ENCODE assay signal across 9 mouse cellular contexts in genomic region chr11:98660517-98660916, GRCm38 (mm10). TPM values are rescaled to one million over a fixed set of nuclear protein-coding genes. Genes with fewer than 3 reads are reported as not detected.
DNase-seq lines count a peak whose midpoint lies in the region; ATAC-seq and TF ChIP-seq lines count a peak whose summit lies in the region.
"Had no signal": no experiment of that assay in that cellular context is flagged by ENCODE, and none has a peak within 500 bp of the region (broad histone marks: within the 10 kb centered on the region; RNA-seq: fewer than 3 reads in every experiment).

No protein-coding gene starts in this region.

- TF ChIP-seq POLR2A in cerebellum, adult 2 months (IDR thresholded peaks at IDR 0.05; ENCODE audit: borderline replicate concordance, insufficient read depth, low read length) = no peak
- no peak for TF ChIP-seq POLR2A in ES-Bruce4 (IDR thresholded peaks at IDR 0.05; ENCODE audit: insufficient read depth, low read length)

- H3K4me2 ChIP-seq in hindbrain, embryonic 13.5 days = peak overlapping the region; percentile 25; the same call in 1 of the 2 replicates
- H3K4me2 ChIP-seq in midbrain, embryonic 13.5 days (replicated peaks) = peak overlapping the region; percentile 33
- no peak overlapping the region for H3K4me2 ChIP-seq in stomach, embryonic 16.5 days (ENCODE audit: low read depth, low read length)
- H3K4me2 ChIP-seq: liver, embryonic 15.5 days had no signal

- H3K4me1 ChIP-seq in cerebellum, adult 2 months (ENCODE audit: control insufficient read depth, insufficient read depth, low read length) = no peaks in the 10 kb centered on the region
- no peaks in the 10 kb centered on the region for H3K4me1 ChIP-seq in ES-Bruce4 (ENCODE audit: control insufficient read depth, insufficient read depth, low read length)
- H3K4me1 ChIP-seq in hindbrain, embryonic 13.5 days (replicated peaks) = 0 out of 2 replicates have a peak, but pooled peaks cover 6% of the 10 kb centered on the region
- H3K4me1 ChIP-seq in midbrain, embryonic 13.5 days (replicated peaks) = no peaks in the 10 kb centered on the region
- no peaks in the 10 kb centered on the region for H3K4me1 ChIP-seq in stomach, embryonic 16.5 days (ENCODE audit: control insufficient read depth, insufficient read depth, low read length)
- H3K4me1 ChIP-seq: liver, embryonic 15.5 days had no signal

- peak in 1 of 2 experiments; percentile 49 for DNase-seq in cerebellum, adult 2 months
- no peak for DNase-seq in cerebellum, adult 11 months
- DNase-seq in embryo, embryonic 11 days = peak; percentile 72
- peak; percentile 22 to 65 for DNase-seq in layer of hippocampus, postnatal 14 days (ENCODE audit: low spot score in 2 of 2)

- no peak for ATAC-seq in hindbrain, embryonic 13.5 days (ENCODE audit: low FRiP score)
- ATAC-seq in midbrain, embryonic 13.5 days = 0 out of 2 replicates have a peak, but pooled peaks have one; percentile 43
- ATAC-seq in stomach, embryonic 16.5 days (ENCODE audit: insufficient read depth, low FRiP score) = peak; percentile 50; the same call in 1 of the 2 replicates

- TF ChIP-seq CTCF in cerebellum, adult 2 months (IDR thresholded peaks at IDR 0.05; ENCODE audit: borderline replicate concordance, insufficient read depth, low read depth, low read length) = peak; percentile 64
- TF ChIP-seq CTCF in ES-Bruce4 (IDR thresholded peaks at IDR 0.05; ENCODE audit: low read depth, low read length) = peak; percentile 32

- WGBS in cerebellum, adult 2 months = 8% methylated on average over 6 of the region's 6 CpGs
- WGBS in hindbrain, embryonic 13.5 days = 5% methylated on average over 6 of the region's 6 CpGs
- 12% methylated on average over 6 of the region's 6 CpGs for WGBS in midbrain, embryonic 13.5 days
- 10% methylated on average over 6 of the region's 6 CpGs for WGBS in stomach, embryonic 16.5 days

- H3K4me3 ChIP-seq in cerebellum, adult 2 months (replicated peaks; ENCODE audit: insufficient read depth, low read depth, low read length) = no peak overlapping the region
- H3K4me3 ChIP-seq in ES-Bruce4 (ENCODE audit: low read depth, low read length) = no peak overlapping the region
- H3K4me3 ChIP-seq in hindbrain, embryonic 13.5 days = no peak overlapping the region
- H3K4me3 ChIP-seq in midbrain, embryonic 13.5 days (replicated peaks) = no peak overlapping the region
- no peak overlapping the region for H3K4me3 ChIP-seq in stomach, embryonic 16.5 days (replicated peaks; ENCODE audit: low read length)
- H3K4me3 ChIP-seq: liver, embryonic 15.5 days had no signal

- TF ChIP-seq EP300 in ES-Bruce4 (IDR thresholded peaks at IDR 0.05; ENCODE audit: insufficient read depth, low read depth, low read length) = no peak

- no peak overlapping the region for H3K9ac ChIP-seq in ES-Bruce4 (ENCODE audit: low read depth, poor library complexity, severe bottlenecking)
- H3K9ac ChIP-seq in hindbrain, embryonic 13.5 days = no peak overlapping the region
- peak overlapping the region; percentile 8; the same call in 1 of the 2 replicates for H3K9ac ChIP-seq in midbrain, embryonic 13.5 days (replicated peaks)
- no peak overlapping the region; the same call in 1 of the 2 replicates for H3K9ac ChIP-seq in stomach, embryonic 16.5 days (ENCODE audit: low read length)
- H3K9ac ChIP-seq: liver, embryonic 15.5 days had no signal

- no peak overlapping the region for H3K27ac ChIP-seq in cerebellum, adult 2 months (ENCODE audit: insufficient read depth, low read length)
- H3K27ac ChIP-seq in ES-Bruce4 (ENCODE audit: insufficient read depth, low read length) = no peak overlapping the region
- H3K27ac ChIP-seq in hindbrain, embryonic 13.5 days = no peak overlapping the region
- no peak overlapping the region for H3K27ac ChIP-seq in midbrain, embryonic 13.5 days
- no peak overlapping the region for H3K27ac ChIP-seq in stomach, embryonic 16.5 days (ENCODE audit: low read length)
- H3K27ac ChIP-seq: liver, embryonic 15.5 days had no signal

- no peaks in the 10 kb centered on the region for H3K27me3 ChIP-seq in cerebellum, adult 2 months (ENCODE audit: control insufficient read depth, insufficient read depth, low read length)
- no peaks in the 10 kb centered on the region for H3K27me3 ChIP-seq in ES-Bruce4 (ENCODE audit: control insufficient read depth, insufficient read depth, low read length, poor library complexity, severe bottlenecking)
- H3K27me3 ChIP-seq in hindbrain, embryonic 13.5 days = 0 out of 2 replicates have a peak, but pooled peaks cover 3% of the 10 kb centered on the region
- no peaks in the 10 kb centered on the region for H3K27me3 ChIP-seq in midbrain, embryonic 13.5 days
- H3K27me3 ChIP-seq in stomach, embryonic 16.5 days (ENCODE audit: control insufficient read depth, insufficient read depth, low read length) = no peaks in the 10 kb centered on the region

- H3K36me3 ChIP-seq in ES-Bruce4 (ENCODE audit: control insufficient read depth, insufficient read depth, low read length, poor library complexity, severe bottlenecking) = no peaks in the 10 kb centered on the region
- no peaks in the 10 kb centered on the region for H3K36me3 ChIP-seq in hindbrain, embryonic 13.5 days
- no peaks in the 10 kb centered on the region for H3K36me3 ChIP-seq in midbrain, embryonic 13.5 days
- H3K36me3 ChIP-seq in stomach, embryonic 16.5 days (ENCODE audit: control insufficient read depth, insufficient read depth, low read length) = no peaks in the 10 kb centered on the region
- H3K36me3 ChIP-seq: liver, embryonic 15.5 days had no signal

- H3K9me3 ChIP-seq in ES-Bruce4 (replicated peaks; ENCODE audit: control insufficient read depth, insufficient read depth, low read length, poor library complexity, severe bottlenecking) = no peaks in the 10 kb centered on the region
- H3K9me3 ChIP-seq in hindbrain, embryonic 13.5 days = no peaks in the 10 kb centered on the region
- no peaks in the 10 kb centered on the region for H3K9me3 ChIP-seq in midbrain, embryonic 13.5 days
- no peaks in the 10 kb centered on the region for H3K9me3 ChIP-seq in stomach, embryonic 16.5 days (replicated peaks; ENCODE audit: control insufficient read depth, low read length)
- H3K9me3 ChIP-seq: liver, embryonic 15.5 days had no signal

RNA-seq across cellular contexts. Expression of gene Gsdma, which starts 3.6 kb away (rescaled TPM):
- polyA plus RNA-seq in cerebellum, adult 2 months (2012; rRNA removed) = 0.13 and 0.28 TPM in 2 replicates
- polyA plus RNA-seq in ES-Bruce4 (2011; ENCODE audit: insufficient read depth, insufficient read length, low read depth, missing spikeins) = 0.22 and 0.56 TPM in 2 replicates
- 0.05 TPM in 1 of 2 replicates, not detected in the other for polyA plus RNA-seq in hindbrain, embryonic 13.5 days (2015; fragmentation: Nextera tagmentation; extraction: Ambion mirVana)
- not detected for total RNA-seq in layer of hippocampus, postnatal 14 days (2021)
- polyA plus RNA-seq in midbrain, embryonic 13.5 days (2015; fragmentation: Nextera tagmentation; extraction: Ambion mirVana) = not detected in 2 replicates
- 3.7 and 8.3 TPM in 2 replicates for polyA plus RNA-seq in stomach, embryonic 16.5 days (2015; fragmentation: Nextera tagmentation; extraction: Ambion mirVana)
- polyA plus RNA-seq: liver, embryonic 15.5 days had no signal

RNA-seq across cellular contexts. Expression of gene Gsdma2, which starts 14.0 kb away (rescaled TPM):
- polyA plus RNA-seq in cerebellum, adult 2 months (2012; rRNA removed) = not detected in 2 replicates
- not detected in 2 replicates for polyA plus RNA-seq in ES-Bruce4 (2011; ENCODE audit: insufficient read depth, insufficient read length, low read depth, missing spikeins)
- 0.17 TPM in 1 of 2 replicates, not detected in the other for polyA plus RNA-seq in hindbrain, embryonic 13.5 days (2015; fragmentation: Nextera tagmentation; extraction: Ambion mirVana)
- not detected for total RNA-seq in layer of hippocampus, postnatal 14 days (2021)
- polyA plus RNA-seq in midbrain, embryonic 13.5 days (2015; fragmentation: Nextera tagmentation; extraction: Ambion mirVana) = not detected in 2 replicates
- polyA plus RNA-seq in stomach, embryonic 16.5 days (2015; fragmentation: Nextera tagmentation; extraction: Ambion mirVana) = 0.45 and 0.87 TPM in 2 replicates
- polyA plus RNA-seq: liver, embryonic 15.5 days had no signal

RNA-seq across cellular contexts. Expression of gene Psmd3, which starts 21.8 kb away (rescaled TPM):
- polyA plus RNA-seq in cerebellum, adult 2 months (2012; rRNA removed) = 205 and 207 TPM in 2 replicates
- 123 and 129 TPM in 2 replicates for polyA plus RNA-seq in ES-Bruce4 (2011; ENCODE audit: insufficient read depth, insufficient read length, low read depth, missing spikeins)
- 176 and 182 TPM in 2 replicates for polyA plus RNA-seq in hindbrain, embryonic 13.5 days (2015; fragmentation: Nextera tagmentation; extraction: Ambion mirVana)
- 100 to 1,000 TPM; 122 to 126 TPM for total RNA-seq in layer of hippocampus, postnatal 14 days (2021)
- polyA plus RNA-seq in midbrain, embryonic 13.5 days (2015; fragmentation: Nextera tagmentation; extraction: Ambion mirVana) = 174 and 190 TPM in 2 replicates
- polyA plus RNA-seq in stomach, embryonic 16.5 days (2015; fragmentation: Nextera tagmentation; extraction: Ambion mirVana) = 147 and 157 TPM in 2 replicates

RNA-seq across cellular contexts. Expression of gene Gsdma3, which starts 34.4 kb away (rescaled TPM):
- not detected in 2 replicates for polyA plus RNA-seq in cerebellum, adult 2 months (2012; rRNA removed)
- polyA plus RNA-seq in ES-Bruce4 (2011; ENCODE audit: insufficient read depth, insufficient read length, low read depth, missing spikeins) = not detected in 2 replicates
- not detected in 2 replicates for polyA plus RNA-seq in hindbrain, embryonic 13.5 days (2015; fragmentation: Nextera tagmentation; extraction: Ambion mirVana)
- not detected for total RNA-seq in layer of hippocampus, postnatal 14 days (2021)
- not detected in 2 replicates for polyA plus RNA-seq in midbrain, embryonic 13.5 days (2015; fragmentation: Nextera tagmentation; extraction: Ambion mirVana)
- not detected in 2 replicates for polyA plus RNA-seq in stomach, embryonic 16.5 days (2015; fragmentation: Nextera tagmentation; extraction: Ambion mirVana)
- polyA plus RNA-seq: liver, embryonic 15.5 days had no signal

RNA-seq across cellular contexts. Expression of gene Gm12355, which starts 35.1 kb away (rescaled TPM):
- polyA plus RNA-seq in cerebellum, adult 2 months (2012; rRNA removed) = 0.33 and 0.35 TPM in 2 replicates
- polyA plus RNA-seq in ES-Bruce4 (2011; ENCODE audit: insufficient read depth, insufficient read length, low read depth, missing spikeins) = 50.0 and 53.5 TPM in 2 replicates
- 0.82 and 1.2 TPM in 2 replicates for polyA plus RNA-seq in hindbrain, embryonic 13.5 days (2015; fragmentation: Nextera tagmentation; extraction: Ambion mirVana)
- total RNA-seq in layer of hippocampus, postnatal 14 days (2021) = 10 to 100 TPM; 10.1 to 13.3 TPM
- 0.90 and 1.5 TPM in 2 replicates for polyA plus RNA-seq in midbrain, embryonic 13.5 days (2015; fragmentation: Nextera tagmentation; extraction: Ambion mirVana)
- polyA plus RNA-seq in stomach, embryonic 16.5 days (2015; fragmentation: Nextera tagmentation; extraction: Ambion mirVana) = 0.39 and 1.6 TPM in 2 replicates
